Mouse (Mus musculus) embryonic fibroblast, embryonic 13.5 days (primary cell): Measurements from ENCODE around the gene Nelfe. TPM values are rescaled to one million over a fixed set of nuclear protein-coding genes. Genes with fewer than 3 reads are reported as not detected.

ENCODE experiments used
- H3K27ac ChIP-seq: 2 replicates; pipeline ENCODE4 v1.5.1; 2012; ENCODE audit warnings: low read length, control low read depth, inconsistent platforms; ENCODE audit not compliant: insufficient read depth
- H3K4me1 ChIP-seq: 2 replicates; pipeline ENCODE4 v1.6.1; 2011; ENCODE audit warnings: low read length; ENCODE audit not compliant: control insufficient read depth, insufficient read depth
- H3K4me3 ChIP-seq: 2 replicates; pipeline ENCODE4 v1.5.1; 2011; ENCODE audit warnings: mild to moderate bottlenecking, control low read depth, low read length; ENCODE audit not compliant: insufficient read depth
- CTCF ChIP-seq: IDR thresholded peaks from 2 replicates; pipeline ENCODE4 v1.5.1; 2011; ENCODE audit warnings: mild to moderate bottlenecking, control low read depth, low read length, moderate library complexity, borderline replicate concordance; ENCODE audit not compliant: insufficient read depth
- POLR2A ChIP-seq: IDR thresholded peaks from 2 replicates; pipeline ENCODE4 v1.6.1; 2011; ENCODE audit warnings: low read depth, mild to moderate bottlenecking, control low read depth, low read length, moderate library complexity
- polyA plus RNA-seq: library from polyadenylated mRNA; stranded (reverse); fragments of >200 nt; gene quantifications from 2 replicates; pipeline ENCODE4 v1.2.4, GENCODE M21; 2011; ENCODE audit warnings: low read depth; ENCODE audit not compliant: missing spikeins, insufficient read length

Nelfe gene
- polyA plus RNA-seq, 1 experiment: 34.7 TPM

- no peak for TF ChIP-seq POLR2A
- no peak for TF ChIP-seq CTCF
- Histone ChIP-seq H3K4me3 (no peak within 1 kb of the TSS), H3K4me1 (no peaks in the 10 kb centered on the region), H3K27ac (no peak within 1 kb of the TSS)
Measured at GRCm38 (mm10) chr17:34862416-34863081, 12.4 kb downstream of the Nelfe start, which contains the start of gene Cfb. TSS of gene Cfb (minus strand) at chr17:34862518.

DNA sequence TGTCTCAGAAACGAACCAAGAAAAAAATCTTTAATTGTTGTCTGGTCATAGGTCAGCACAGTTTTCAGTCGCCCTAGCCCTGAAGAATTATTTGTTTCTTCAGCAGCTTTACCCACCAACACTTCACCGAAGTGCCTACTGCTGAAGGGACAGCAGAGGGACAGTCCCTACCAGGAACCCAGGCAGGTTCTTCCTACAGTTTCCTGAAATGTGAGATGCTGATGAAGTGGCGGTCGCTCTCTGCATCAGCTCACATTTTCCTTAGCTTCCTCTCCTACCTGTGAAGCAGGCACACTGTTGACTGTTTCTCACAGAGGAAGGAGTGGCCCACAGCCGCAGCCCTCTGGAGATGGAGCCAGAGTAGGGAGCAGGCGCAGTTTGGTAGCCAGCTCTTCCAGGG, 15.8 kb downstream of the Nelfe start:
- TF ChIP-seq CTCF: no peak
- TF ChIP-seq POLR2A: no peak
- Histone ChIP-seq H3K27ac (no peak overlapping the region), H3K4me1 (no peaks in the 10 kb centered on the region), H3K4me3 (no peak overlapping the region)

DNA sequence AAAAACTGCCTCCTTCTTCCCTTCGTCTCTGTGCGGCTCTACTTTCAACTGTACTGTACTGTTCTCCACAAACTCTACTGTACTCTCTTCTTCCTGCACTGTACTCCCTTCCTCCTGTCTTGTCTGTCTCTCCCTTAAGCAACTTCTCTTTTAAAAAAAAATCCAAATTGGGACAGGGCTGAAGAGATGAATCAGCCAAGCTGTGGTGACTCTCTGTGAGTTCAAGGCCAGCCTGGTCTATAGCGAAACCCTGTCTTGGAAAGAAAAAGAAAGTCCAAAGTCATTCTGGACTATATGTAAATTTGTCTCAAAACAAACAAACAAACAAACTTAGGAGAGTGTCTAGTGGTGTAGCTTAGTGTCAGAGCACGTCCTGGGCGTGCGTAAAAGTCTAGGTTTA, 24.1 kb downstream of the Nelfe start:
- TF ChIP-seq POLR2A (no peak), CTCF (no peak)
- Histone ChIP-seq H3K27ac (no peak overlapping the region), H3K4me1 (no peaks in the 10 kb centered on the region), H3K4me3 (no peak overlapping the region)

- Histone ChIP-seq H3K4me1 (peaks cover 4% of the 10 kb centered on the region; the same call in 1 of the 2 replicates), H3K27ac (0 out of 2 replicates have a peak within 1 kb of the TSS, but pooled peaks have one; percentile 23), H3K4me3 (no peak within 1 kb of the TSS)
- TF ChIP-seq CTCF (no peak), POLR2A (no peak)
Measured at GRCm38 (mm10) chr17:34879336-34879879, 29.2 kb downstream of the Nelfe start, which contains the start of gene Zbtb12. TSS of gene Zbtb12 (plus strand) at chr17:34879483.

DNA sequence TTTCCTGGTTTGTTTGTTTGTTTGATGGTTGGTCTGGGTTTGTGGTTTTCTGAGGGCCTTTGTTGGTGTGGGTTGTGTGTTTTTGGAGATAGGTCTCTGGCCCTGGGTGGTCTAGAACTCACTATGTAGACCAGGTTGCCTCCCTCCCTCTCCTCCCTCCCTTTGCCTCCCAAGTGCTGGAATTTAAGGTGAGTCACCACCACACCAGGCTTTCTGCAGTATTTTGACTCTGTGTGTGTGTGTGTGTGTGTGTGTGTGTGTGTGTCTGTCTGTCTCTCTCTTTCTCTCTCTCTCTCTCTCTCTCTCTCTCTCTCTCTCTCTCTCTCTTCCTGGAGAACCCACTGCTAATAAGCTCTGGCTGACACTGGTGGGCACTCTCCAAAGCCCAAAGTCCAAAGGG, 31.0 kb downstream of the Nelfe start:
- H3K27ac ChIP-seq: no peak overlapping the region
- H3K4me3 ChIP-seq: no peak overlapping the region
- TF ChIP-seq CTCF (no peak), POLR2A (no peak)
- H3K4me1 ChIP-seq: peaks cover 12% of the 10 kb centered on the region

- no peak within 1 kb of the TSS for H3K4me3 ChIP-seq
- no peak within 1 kb of the TSS for H3K27ac ChIP-seq
- TF ChIP-seq POLR2A: no peak
- TF ChIP-seq CTCF: no peak
- peaks cover 17% of the 10 kb centered on the region for H3K4me1 ChIP-seq
Measured at GRCm38 (mm10) chr17:34881683-34882310, 31.6 kb downstream of the Nelfe start, which contains the start of gene Gm20547. TSS of gene Gm20547 (minus strand) at chr17:34882042.

DNA sequence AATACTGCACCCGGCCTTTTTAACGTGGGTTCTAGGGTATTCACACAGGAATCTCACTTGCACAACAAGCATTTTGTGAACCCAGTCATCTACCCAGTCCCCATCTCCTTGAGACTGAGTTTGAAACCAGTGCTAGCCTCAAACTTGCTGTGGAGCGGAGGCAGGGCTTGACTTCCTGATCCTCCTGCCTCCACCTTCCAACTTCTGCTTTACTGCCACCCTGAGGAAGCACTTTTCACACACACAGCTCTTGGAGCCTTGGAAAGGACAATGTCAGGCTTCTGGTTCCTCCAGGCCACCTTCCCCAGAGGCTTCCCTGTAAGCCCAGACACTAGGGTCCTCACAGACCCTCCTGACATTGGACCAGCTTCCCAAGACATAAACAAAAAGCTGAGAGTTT, 33.1 kb downstream of the Nelfe start:
- Histone ChIP-seq H3K27ac (no peak overlapping the region), H3K4me1 (peaks cover 17% of the 10 kb centered on the region), H3K4me3 (no peak overlapping the region)
- TF ChIP-seq CTCF: peak; percentile 18; the same call in 1 of the 2 replicates
- no peak for TF ChIP-seq POLR2A

- no peak overlapping the region for H3K4me3 ChIP-seq
- peak overlapping the region; percentile 44; the same call in 1 of the 2 replicates for H3K27ac ChIP-seq
- TF ChIP-seq POLR2A (no peak), CTCF (no peak)
- peaks cover 17% of the 10 kb centered on the region for H3K4me1 ChIP-seq
Measured at GRCm38 (mm10) chr17:34884704-34885103, 34.5 kb downstream of the Nelfe start.

- TF ChIP-seq POLR2A (no peak), CTCF (no peak)
- Histone ChIP-seq H3K4me1 (peaks cover 17% of the 10 kb centered on the region), H3K27ac (peak overlapping the region; percentile 72; the same call in 1 of the 2 replicates), H3K4me3 (no peak overlapping the region)
Measured at GRCm38 (mm10) chr17:34885615-34886014, 35.4 kb downstream of the Nelfe start.

- no peak overlapping the region for H3K4me3 ChIP-seq
- TF ChIP-seq POLR2A (no peak), CTCF (no peak)
Measured at GRCm38 (mm10) chr17:34887942-34888341, 37.8 kb downstream of the Nelfe start.

More at GRCm38 (mm10) chr17:34887942-34888341, 37.8 kb downstream of the Nelfe start:
- peaks cover 13% of the 10 kb centered on the region for H3K4me1 ChIP-seq
- no peak overlapping the region for H3K27ac ChIP-seq
